Mouse (Mus musculus) neural tube, embryonic 12.5 days (tissue): ENCODE results near the gene Dennd4a. TPM values are rescaled to one million over a fixed set of nuclear protein-coding genes. Genes with fewer than 3 reads are reported as not detected.

Experiments used
- ATAC-seq: fragments of 200-750 bp; cut with Nextera tagmentation; 2 replicates; pipeline ENCODE4 v1.8.0; 2017; ENCODE audit warnings: low read depth, mild to moderate bottlenecking, moderate TSS enrichment, moderate library complexity; ENCODE audit not compliant: low FRiP score
- H3K27ac ChIP-seq: fragments of 300-500 bp; sonication (generic); 2 replicates; pipeline ENCODE4 v1.5.1; 2016
- H3K27me3 ChIP-seq: fragments of 300-500 bp; sonication (generic); replicated peaks from 2 replicates; pipeline ENCODE4 v1.6.1; 2016; ENCODE audit warnings: mild to moderate bottlenecking
- H3K36me3 ChIP-seq: fragments of 300-500 bp; sonication (generic); 2 replicates; pipeline ENCODE4 v1.6.1; 2016; ENCODE audit warnings: mild to moderate bottlenecking
- H3K4me1 ChIP-seq: fragments of 300-500 bp; sonication (generic); 2 replicates; pipeline ENCODE4 v1.6.1; 2016
- H3K4me2 ChIP-seq: fragments of 300-500 bp; sonication (generic); replicated peaks from 2 replicates; pipeline ENCODE4 v1.6.1; 2016; ENCODE audit warnings: mild to moderate bottlenecking
- H3K4me3 ChIP-seq: fragments of 300-500 bp; sonication (generic); 2 replicates; pipeline ENCODE4 v1.5.1; 2016
- H3K9ac ChIP-seq: fragments of 300-500 bp; sonication (generic); 2 replicates; pipeline ENCODE4 v1.6.1; 2016; ENCODE audit warnings: mild to moderate bottlenecking
- H3K9me3 ChIP-seq: fragments of 300-500 bp; sonication (generic); 2 replicates; pipeline ENCODE4 v1.6.1; 2016; ENCODE audit warnings: mild to moderate bottlenecking
- WGBS: fragments of 180-500 bp; shearing (Covaris S2); methylation state at CpG from one replicate; pipeline ENCODE4 v1.1.7; 2016; 5-methylcytosine and 5-hydroxymethylcytosine counted together
- polyA plus RNA-seq: library from polyadenylated mRNA; unstranded; fragments of >200 nt; fragmentation: Nextera tagmentation; extraction: Ambion mirVana; gene quantifications from 2 replicates; pipeline ENCODE4 v1.2.1, GENCODE M21; 2016

Gene Dennd4a
- polyA plus RNA-seq, 1 experiment from 2014 or later: 11.0 TPM

- no peaks in the 10 kb centered on the region for H3K27me3 ChIP-seq
- WGBS: 82% methylated on average over 10 of the region's 10 CpGs
- no peak for ATAC-seq
Observed at GRCm38 (mm10) chr9:64792379-64793274, 18.5 kb upstream of the Dennd4a start.

GRCm38 (mm10) chr9:64793275-64793590 lies 17.9 kb upstream of the Dennd4a start:
- no peak for ATAC-seq
- no peak overlapping the region for H3K4me3 ChIP-seq
- H3K4me1 ChIP-seq: no peaks in the 10 kb centered on the region
- H3K27ac ChIP-seq: no peak overlapping the region
- H3K4me2 ChIP-seq: no peak overlapping the region
- H3K9ac ChIP-seq: no peak overlapping the region
- no peaks in the 10 kb centered on the region for H3K9me3 ChIP-seq
- H3K36me3 ChIP-seq: no peaks in the 10 kb centered on the region
- H3K27me3 ChIP-seq: no peaks in the 10 kb centered on the region

More at GRCm38 (mm10) chr9:64792379-64793274, 18.5 kb upstream of the Dennd4a start:
- Histone ChIP-seq H3K27ac (no peak overlapping the region), H3K9me3 (no peaks in the 10 kb centered on the region), H3K9ac (no peak overlapping the region), H3K4me3 (no peak overlapping the region), H3K36me3 (no peaks in the 10 kb centered on the region), H3K4me1 (no peaks in the 10 kb centered on the region), H3K4me2 (no peak overlapping the region)

- ATAC-seq: no peak
- Histone ChIP-seq H3K27ac (no peak overlapping the region), H3K36me3 (no peaks in the 10 kb centered on the region), H3K4me2 (no peak overlapping the region), H3K9ac (no peak overlapping the region), H3K4me1 (no peaks in the 10 kb centered on the region), H3K9me3 (no peaks in the 10 kb centered on the region), H3K4me3 (no peak overlapping the region), H3K27me3 (no peaks in the 10 kb centered on the region)
- WGBS: 88% methylated on average over 3 of the region's 3 CpGs
Observed at GRCm38 (mm10) chr9:64793794-64794193, 17.3 kb upstream of the Dennd4a start.

- no peaks in the 10 kb centered on the region for H3K27me3 ChIP-seq
- H3K9me3 ChIP-seq: no peaks in the 10 kb centered on the region
- no peak overlapping the region for H3K4me2 ChIP-seq
- no peaks in the 10 kb centered on the region for H3K36me3 ChIP-seq
- ATAC-seq: no peak
- WGBS: 83% methylated on average over 6 of the region's 6 CpGs
- H3K4me3 ChIP-seq: no peak overlapping the region
- no peaks in the 10 kb centered on the region for H3K4me1 ChIP-seq
- H3K27ac ChIP-seq: no peak overlapping the region
- H3K9ac ChIP-seq: no peak overlapping the region
Observed at GRCm38 (mm10) chr9:64794448-64795420, 16.4 kb upstream of the Dennd4a start.

- Histone ChIP-seq H3K27me3 (no peaks in the 10 kb centered on the region), H3K27ac (no peak overlapping the region), H3K9me3 (no peaks in the 10 kb centered on the region), H3K4me3 (no peak overlapping the region), H3K4me2 (no peak overlapping the region), H3K4me1 (no peaks in the 10 kb centered on the region), H3K36me3 (no peaks in the 10 kb centered on the region), H3K9ac (no peak overlapping the region)
- no peak for ATAC-seq
- 73% methylated on average over 3 of the region's 3 CpGs for WGBS
Observed at GRCm38 (mm10) chr9:64795846-64796615, 15.1 kb upstream of the Dennd4a start.

GRCm38 (mm10) chr9:64797392-64797791 lies 13.7 kb upstream of the Dennd4a start:
- WGBS: 90% methylated on average over 4 of the region's 4 CpGs
- no peak for ATAC-seq

GRCm38 (mm10) chr9:64798099-64798498 lies 13.0 kb upstream of the Dennd4a start:
- Histone ChIP-seq H3K9ac (no peak overlapping the region), H3K4me1 (no peaks in the 10 kb centered on the region), H3K27ac (no peak overlapping the region), H3K27me3 (no peaks in the 10 kb centered on the region), H3K4me3 (no peak overlapping the region), H3K9me3 (no peaks in the 10 kb centered on the region), H3K4me2 (no peak overlapping the region), H3K36me3 (no peaks in the 10 kb centered on the region)
- ATAC-seq: no peak

More at GRCm38 (mm10) chr9:64797392-64797791, 13.7 kb upstream of the Dennd4a start:
- Histone ChIP-seq H3K27ac (no peak overlapping the region), H3K9me3 (no peaks in the 10 kb centered on the region), H3K9ac (no peak overlapping the region), H3K4me2 (no peak overlapping the region), H3K4me3 (no peak overlapping the region), H3K36me3 (no peaks in the 10 kb centered on the region), H3K27me3 (no peaks in the 10 kb centered on the region), H3K4me1 (no peaks in the 10 kb centered on the region)

GRCm38 (mm10) chr9:64798859-64799258 lies 12.3 kb upstream of the Dennd4a start:
- Histone ChIP-seq H3K4me2 (no peak overlapping the region), H3K36me3 (no peaks in the 10 kb centered on the region), H3K4me1 (no peaks in the 10 kb centered on the region), H3K4me3 (no peak overlapping the region), H3K9ac (no peak overlapping the region), H3K27me3 (no peaks in the 10 kb centered on the region), H3K9me3 (no peaks in the 10 kb centered on the region), H3K27ac (no peak overlapping the region)
- 77% methylated on average over 2 of the region's 2 CpGs for WGBS
- no peak for ATAC-seq

- no peaks in the 10 kb centered on the region for H3K27me3 ChIP-seq
- no peak overlapping the region for H3K4me2 ChIP-seq
- no peak for ATAC-seq
- H3K27ac ChIP-seq: no peak overlapping the region
- 94% methylated on average over 5 of the region's 5 CpGs for WGBS
- H3K36me3 ChIP-seq: no peaks in the 10 kb centered on the region
- no peak overlapping the region for H3K4me3 ChIP-seq
- no peak overlapping the region for H3K9ac ChIP-seq
- no peaks in the 10 kb centered on the region for H3K9me3 ChIP-seq
- H3K4me1 ChIP-seq: no peaks in the 10 kb centered on the region
Observed at GRCm38 (mm10) chr9:64799504-64799903, 11.6 kb upstream of the Dennd4a start.

GRCm38 (mm10) chr9:64802561-64802960 lies 8.6 kb upstream of the Dennd4a start:
- Histone ChIP-seq H3K4me3 (no peak overlapping the region), H3K27me3 (no peaks in the 10 kb centered on the region), H3K4me2 (no peak overlapping the region), H3K36me3 (no peaks in the 10 kb centered on the region), H3K27ac (no peak overlapping the region), H3K9ac (no peak overlapping the region), H3K4me1 (no peaks in the 10 kb centered on the region), H3K9me3 (no peaks in the 10 kb centered on the region)
- 88% methylated on average over 5 of the region's 5 CpGs for WGBS
- ATAC-seq: no peak

- no peaks in the 10 kb centered on the region for H3K27me3 ChIP-seq
- H3K36me3 ChIP-seq: no peaks in the 10 kb centered on the region
- no peak overlapping the region for H3K4me3 ChIP-seq
- 87% methylated on average over 5 of the region's 5 CpGs for WGBS
- no peak for ATAC-seq
- H3K9me3 ChIP-seq: no peaks in the 10 kb centered on the region
- H3K27ac ChIP-seq: no peak overlapping the region
- no peaks in the 10 kb centered on the region for H3K4me1 ChIP-seq
- H3K4me2 ChIP-seq: no peak overlapping the region
- no peak overlapping the region for H3K9ac ChIP-seq
Observed at GRCm38 (mm10) chr9:64803373-64804214, 7.5 kb upstream of the Dennd4a start.
